Mouse (Mus musculus): Measurements from ENCODE around the gene Sh2d1b1.
"Not testable (repeated sequence)": the region's sequence is repeated elsewhere in the genome, so short reads cannot be mapped to it uniquely, and the experiment has no call there.

The Sh2d1b1 gene

DNA sequence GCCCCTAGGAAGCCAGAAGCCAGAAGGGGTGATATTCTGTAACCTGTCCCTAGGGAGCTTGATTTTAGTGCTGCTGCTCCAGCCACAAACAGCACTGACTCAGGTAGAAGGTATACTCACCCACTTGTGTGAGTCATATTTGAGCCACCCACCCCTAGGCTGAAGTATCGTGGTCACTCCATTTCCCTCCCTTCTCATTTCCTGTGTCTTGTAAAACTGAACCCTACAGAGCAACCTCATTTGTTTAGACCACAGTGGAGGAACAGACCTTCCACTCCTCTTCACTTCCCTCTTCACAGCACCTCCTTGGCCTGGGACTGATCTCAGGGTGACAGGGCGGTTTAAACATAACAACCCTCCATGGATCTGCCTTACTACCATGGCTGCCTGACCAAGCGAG, at the start of gene Sh2d1b1:
Sh2d1b1 (plus strand) TSS at position 305 of the 400 bp plus-strand sequence.
- no peak for DNase-seq (ENCODE audit: low spot score in 2 of 2)

DNA sequence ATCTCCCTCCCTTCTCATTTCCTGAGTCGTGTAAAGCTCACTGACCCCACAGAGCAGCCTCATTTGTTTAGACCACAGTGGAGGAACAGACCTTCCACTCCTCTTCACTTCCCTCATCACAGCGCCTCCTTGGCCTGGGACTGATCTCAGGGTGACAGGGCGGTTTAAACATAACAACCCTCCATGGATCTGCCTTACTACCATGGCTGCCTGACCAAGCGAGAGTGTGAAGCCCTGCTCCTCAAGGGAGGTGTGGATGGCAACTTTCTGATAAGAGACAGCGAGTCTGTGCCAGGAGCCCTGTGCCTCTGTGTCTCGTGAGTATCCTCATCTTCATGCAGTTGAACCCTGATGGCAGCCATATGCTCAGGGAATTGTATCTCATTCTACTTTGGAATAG, 44.4 kb upstream of the Sh2d1b1 start, which contains the start of gene Sh2d1b2:
Sh2d1b2 (plus strand) TSS at position 62 of the 400 bp plus-strand sequence.
- DNase-seq (ENCODE audit: low spot score in 2 of 2) = not testable (repeated sequence)

DNA sequence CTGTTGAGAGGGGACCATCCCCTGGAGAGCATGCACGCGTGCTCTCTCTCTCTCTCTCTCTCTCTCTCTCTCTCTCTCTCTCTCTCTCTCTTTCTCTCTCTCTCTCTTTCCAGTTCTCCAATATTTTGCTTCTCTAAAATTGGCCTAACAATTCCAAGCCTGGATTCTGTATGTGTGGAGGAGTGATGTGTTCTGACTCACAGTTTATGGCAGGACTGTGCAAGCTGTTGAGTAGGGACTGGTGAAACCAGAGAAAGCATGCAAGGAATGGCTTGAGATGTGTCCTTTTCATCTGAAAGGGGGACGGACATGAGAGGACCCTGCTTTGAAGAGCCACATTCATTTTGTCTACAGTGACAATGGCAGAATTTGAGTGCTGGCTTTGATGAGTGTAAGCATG, 32.1 kb upstream of the Sh2d1b1 start:
- DNase-seq (ENCODE audit: low spot score in 2 of 2) = no peak

DNA sequence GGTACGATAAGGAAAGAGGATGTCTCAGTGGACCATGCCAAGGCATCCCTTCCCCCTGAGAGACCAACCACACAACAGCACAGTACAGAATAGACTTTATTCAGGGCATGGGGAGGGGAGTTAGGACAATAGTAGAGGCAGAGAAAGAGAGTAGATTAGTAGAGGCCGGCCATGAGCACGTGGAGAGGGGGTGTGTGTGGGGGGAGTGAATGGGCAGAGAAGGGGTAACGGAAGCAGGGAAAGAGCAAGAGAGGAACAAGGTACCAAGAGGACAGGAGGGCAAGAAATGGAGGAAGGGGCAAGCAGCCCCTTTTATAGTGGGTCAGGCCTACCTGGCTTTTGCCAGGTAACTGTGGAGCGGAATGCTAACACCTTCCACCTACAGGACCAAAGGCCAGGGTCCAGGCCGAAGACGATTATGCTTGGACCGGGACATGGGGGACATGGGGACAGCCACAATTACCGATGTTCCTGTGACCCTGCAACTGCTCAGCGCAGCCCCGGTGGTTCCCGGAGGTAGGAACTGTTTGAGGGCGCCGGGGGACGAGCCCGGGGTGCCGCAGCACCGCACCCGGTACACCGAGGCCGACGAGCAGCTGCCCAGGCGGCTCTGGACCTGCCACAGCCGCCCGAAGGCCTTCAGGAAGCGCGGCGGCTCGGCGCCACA, 22.1 kb upstream of the Sh2d1b1 start:
- DNase-seq (ENCODE audit: low spot score in 2 of 2) = peak in 1 of 2 experiments; percentile 0

DNA sequence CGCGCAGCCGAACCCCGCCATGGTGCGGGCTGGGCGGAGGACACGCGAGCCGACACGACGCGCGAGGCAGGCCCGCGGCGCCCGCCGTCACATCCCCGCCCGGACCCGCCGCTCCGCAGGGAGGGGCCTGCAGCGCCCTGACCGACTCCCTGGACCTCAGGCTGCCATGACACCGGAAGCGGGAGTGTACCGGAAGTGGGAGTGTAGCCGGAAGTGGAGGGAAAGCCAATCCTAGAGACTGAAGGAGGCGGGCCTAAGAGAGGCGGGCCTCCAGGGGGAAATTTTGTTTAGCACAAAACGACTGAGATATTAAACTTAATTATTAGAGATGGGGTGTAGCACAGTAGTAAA, 21.6 kb upstream of the Sh2d1b1 start:
- DNase-seq (ENCODE audit: low spot score in 2 of 2) = peak; percentile 64 to 88

DNA sequence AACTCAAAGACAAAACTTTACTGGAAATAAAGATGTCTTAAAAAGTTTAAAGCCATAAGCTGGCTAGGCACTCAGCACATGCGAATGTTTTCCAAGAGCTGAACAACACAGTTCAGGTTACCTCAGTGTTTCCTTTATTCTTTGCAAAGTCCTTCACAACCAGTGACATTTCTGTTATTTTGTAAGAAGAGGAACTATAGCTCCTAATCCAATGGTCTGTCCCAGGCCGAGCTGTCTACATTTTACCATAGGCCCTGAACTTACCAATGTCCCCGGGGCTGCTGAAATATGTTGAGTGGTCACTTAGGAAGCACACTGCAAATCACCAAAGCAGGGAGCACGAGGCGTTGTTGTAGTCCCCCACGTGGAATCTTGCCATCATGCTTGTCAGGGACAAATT, 6.8 kb upstream of the Sh2d1b1 start:
- DNase-seq (ENCODE audit: low spot score in 2 of 2) = no peak

DNA sequence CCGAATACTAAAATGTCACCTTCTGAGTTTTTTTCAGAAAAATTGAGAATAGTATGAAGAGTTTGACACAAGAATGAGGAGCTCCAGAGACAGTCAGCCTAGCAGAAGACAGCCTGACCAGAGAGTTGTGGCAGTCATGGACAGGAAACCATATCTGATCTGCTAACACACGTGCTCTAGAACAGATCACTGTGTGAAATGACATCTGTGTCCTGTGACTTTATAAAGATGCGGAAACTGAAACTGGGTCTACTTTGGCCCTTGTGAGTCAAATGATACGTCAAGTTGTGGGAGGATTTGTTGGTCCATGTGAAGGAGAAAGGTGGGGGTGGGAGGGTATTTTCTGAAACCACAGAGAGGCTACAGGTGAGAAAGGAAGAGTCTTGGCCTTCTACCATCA, 6.4 kb upstream of the Sh2d1b1 start:
- DNase-seq (ENCODE audit: low spot score in 2 of 2) = no peak

DNA sequence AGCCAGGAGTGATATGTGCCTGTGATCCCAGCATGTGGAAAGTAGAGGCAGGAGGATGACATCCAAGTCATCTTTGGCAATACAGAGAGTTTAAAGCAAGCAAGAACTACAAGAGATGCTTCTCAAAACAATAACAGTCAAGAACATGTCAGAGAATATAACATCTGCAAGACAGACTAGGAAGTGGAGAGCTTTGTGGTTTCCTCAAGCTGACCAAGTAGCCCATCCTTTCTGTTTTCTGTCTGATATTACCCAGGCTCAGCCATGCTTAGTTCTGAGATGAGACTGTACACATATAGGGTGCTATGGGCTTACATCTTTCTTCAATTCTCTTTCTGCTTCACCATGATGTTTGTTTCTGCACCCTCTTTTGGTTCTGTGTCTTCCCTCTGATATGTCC, 3.9 kb upstream of the Sh2d1b1 start:
- DNase-seq (ENCODE audit: low spot score in 2 of 2) = no peak

DNA sequence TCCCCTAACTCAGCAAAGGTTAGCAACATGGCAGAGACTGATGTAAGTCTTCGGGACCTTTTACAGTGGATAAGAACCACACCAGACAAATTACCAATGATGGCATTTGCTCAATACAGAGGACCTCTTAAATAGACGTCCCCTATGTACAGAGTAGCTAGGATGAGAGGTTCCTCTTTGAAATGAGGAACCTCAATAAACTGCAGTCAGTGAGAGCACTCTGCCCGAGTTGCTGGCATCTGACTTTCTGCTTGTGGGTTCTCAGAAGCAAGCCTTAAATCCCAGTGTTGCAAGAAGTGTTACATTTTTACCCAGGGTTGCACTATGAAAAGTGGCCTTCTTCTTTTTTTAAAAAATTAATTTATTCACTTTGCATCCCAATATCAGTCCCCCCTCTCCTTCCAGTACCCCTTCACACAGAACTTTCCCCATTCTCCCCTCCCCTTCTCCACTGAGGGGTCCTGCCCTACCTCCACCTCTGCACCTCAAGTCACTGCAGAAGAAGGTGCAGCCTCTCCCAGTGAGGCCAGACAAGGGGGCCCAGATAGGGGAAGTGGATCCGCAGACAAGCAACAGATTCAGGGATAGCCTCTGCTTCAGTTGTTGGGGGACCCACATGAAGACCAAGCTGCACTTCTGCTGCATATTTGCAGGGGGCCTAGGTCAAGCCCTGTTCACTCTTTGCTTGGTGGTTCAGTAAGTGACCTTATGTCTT, 5.5 kb downstream of the Sh2d1b1 start:
- no peak for DNase-seq (ENCODE audit: low spot score in 2 of 2)

DNA sequence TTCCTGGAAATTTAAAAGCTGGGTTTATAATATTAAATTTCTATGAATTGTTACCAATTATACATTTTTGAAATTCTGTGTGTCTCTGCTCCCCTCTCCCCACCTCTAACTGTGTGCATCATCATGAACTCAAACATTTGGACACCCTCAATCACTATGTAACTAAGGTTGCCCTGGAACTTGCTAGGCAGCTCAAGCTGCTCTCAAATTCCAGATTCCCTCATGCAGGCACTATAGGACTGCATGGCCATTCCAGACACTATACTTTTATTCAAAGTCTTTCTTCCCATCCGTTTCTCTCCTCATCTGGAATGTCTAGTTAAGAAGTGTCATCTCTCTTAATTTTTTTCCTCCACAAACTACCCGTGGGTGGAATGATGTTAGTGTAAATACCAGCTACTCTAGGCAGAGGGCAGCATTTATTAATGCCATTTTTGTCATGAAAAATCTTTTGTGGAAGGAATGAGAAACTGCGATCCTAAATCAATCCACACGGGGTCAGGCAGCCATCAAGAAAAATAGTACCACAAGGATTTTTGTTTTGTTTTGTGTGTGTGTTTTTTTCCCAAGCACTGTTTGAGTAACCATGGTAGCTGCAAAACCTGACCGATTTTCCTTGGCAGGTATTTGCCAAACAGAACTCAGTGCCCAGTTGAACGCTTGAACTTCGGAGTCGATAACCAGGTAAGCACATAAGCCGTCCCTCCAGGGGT, 15.3 kb downstream of the Sh2d1b1 start:
- peak; percentile 31 to 82 for DNase-seq (ENCODE audit: low spot score in 2 of 2)

DNA sequence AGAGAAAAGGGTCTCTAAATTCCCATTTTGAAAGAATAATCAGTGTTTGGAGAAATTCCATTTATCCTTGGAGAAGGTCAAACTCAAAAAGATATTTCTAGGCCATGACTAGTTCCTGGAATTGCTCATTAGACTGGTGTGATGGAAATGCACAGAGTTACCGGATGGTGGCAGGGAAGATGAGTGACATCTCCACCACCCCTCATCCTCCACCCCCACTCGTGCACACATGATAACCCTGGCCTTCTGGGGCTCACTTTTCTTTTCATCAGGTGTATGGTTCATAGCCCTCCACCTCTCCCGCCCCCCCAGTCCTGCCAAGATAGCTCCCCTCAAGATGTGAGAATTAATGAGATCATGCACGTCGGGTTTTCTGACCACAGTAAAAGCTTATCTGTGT, 16.1 kb downstream of the Sh2d1b1 start:
- no peak for DNase-seq (ENCODE audit: low spot score in 2 of 2)

DNA sequence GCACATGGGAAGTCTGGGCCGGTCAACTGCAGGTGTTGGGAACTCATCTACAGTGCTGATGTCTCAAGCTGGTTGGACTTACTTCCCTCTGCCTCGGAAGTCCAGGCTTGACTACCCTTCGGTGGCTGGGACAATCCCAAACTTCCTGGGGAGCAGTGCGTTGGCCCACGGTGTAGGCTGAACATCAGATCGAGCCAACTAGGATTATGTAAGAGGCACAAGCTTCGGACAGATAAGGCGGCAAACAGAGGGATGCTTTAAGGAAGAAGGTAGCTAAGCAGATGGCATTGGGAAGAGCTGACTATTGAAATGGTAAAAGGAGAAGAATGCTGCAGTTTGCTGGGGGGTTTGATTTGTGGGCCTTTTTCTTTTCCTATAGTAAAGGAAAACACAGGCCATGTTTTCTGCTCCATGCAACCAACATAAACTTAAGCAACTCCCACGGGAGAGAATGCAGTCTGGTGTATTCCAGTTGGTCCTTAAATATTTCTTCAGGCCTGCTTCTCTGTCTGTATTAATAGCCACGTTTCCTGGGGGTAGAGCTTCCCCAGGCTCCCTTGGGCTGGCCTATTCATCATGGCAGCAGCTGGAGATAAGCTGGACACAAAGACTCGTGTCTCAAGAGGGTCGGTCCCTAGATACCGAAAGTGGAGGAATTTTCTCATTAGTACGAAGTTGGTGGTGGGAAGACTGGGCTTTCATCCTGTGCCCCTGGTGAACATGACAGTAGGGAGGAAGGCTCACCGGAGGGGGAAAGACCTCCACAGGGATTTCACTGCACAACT, 17.9 kb downstream of the Sh2d1b1 start:
- DNase-seq (ENCODE audit: low spot score in 2 of 2) = peak in 1 of 2 experiments; percentile 35

DNA sequence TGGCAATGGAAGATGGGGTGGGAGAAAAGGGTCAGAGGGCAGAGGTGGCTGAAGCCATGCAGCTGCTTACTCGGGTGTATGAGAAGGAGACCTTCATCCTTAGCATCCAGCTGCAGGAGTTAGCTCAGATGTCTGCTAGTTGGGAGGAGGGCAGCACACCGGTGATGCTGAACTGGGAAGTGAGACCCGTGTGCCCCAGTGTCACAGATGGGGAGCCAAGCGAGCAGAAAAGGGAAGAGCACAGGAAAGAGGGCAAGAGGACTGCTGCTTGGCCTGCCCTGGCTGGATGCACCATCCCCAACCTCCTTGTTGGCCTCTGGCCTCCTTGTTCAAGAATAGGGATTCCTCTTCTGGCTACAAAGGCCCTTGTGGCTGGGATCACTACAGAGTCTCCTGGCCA, 22.4 kb downstream of the Sh2d1b1 start:
- no peak for DNase-seq (ENCODE audit: low spot score in 2 of 2)

DNA sequence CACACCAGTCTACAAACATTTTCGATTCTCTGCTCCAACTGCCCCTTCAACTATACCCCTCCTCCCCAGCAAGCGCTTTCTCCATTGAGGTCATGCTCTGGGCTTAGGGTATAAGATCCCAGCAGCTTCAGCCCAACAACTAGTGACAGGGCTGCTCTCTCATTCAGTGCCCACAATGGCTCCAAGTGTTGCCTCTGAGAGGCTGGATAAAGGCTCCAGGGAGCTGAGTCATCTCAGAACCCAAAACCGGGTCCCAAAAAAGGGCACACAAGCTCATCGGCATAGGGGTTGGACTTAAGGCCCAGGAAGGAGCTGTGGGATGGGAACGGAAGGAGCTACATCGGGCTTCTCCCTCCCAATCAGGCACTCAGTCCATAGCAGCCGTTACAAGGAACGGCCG, 24.6 kb downstream of the Sh2d1b1 start:
- no peak for DNase-seq (ENCODE audit: low spot score in 2 of 2)

DNA sequence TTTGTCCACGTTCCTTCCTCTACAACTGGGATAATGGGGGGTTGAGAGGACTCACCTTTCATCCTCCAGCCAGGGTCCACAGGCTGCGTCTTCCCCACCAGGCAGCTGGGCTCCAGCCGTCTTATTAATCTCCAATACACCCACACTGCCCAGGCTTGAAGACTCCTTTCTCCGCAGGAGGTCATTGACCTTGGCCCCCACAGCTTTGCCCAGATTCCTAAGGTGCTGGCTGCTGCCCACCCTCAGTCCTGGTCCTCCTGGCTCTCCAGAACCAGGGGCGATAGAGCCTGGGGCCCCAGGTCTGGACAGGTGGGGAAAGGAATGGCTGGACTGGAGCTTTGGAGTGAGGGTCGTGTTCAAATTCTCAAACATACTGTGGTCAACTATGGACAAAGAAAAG, 25.3 kb downstream of the Sh2d1b1 start:
- no peak for DNase-seq (ENCODE audit: low spot score in 2 of 2)

DNA sequence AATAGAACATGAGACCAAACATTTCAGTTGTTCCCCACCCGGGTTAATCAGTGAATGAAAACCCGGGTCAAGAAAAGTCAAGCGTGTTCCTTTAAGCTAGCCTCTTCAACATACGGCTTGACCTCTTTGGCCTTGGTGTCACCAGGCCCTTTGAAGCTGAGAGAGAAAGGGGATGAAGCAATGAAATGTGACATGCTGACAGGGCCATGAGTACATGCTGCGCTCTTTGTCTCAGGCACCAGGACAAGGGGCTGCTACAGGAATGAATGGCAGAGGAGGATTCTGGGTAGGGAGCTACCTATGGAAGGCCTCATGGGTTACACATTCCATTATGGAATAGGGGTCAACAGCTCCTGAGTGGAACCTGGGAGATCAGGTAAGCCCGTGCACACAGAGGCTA, 26.0 kb downstream of the Sh2d1b1 start:
- no peak for DNase-seq (ENCODE audit: low spot score in 2 of 2)

DNA sequence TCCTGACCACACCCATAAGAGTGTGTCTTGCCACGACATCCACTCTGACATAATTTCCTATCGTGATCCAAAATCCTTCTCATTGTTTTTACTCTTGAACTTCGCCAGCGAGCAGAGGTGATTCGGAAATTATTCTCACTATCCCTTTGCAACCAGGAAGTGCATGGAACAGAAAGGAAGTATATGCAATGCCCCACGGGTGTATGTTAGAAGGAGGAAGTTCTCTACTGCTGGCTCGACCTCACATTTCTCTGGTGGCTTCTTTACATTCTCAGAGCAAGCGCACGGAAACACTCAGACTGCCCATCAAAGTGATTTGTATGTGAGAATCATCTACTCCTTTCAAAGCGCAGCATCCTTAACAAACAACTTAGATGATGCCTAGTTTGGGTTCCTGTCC, 27.9 kb downstream of the Sh2d1b1 start:
- DNase-seq (ENCODE audit: low spot score in 2 of 2) = no peak

DNA sequence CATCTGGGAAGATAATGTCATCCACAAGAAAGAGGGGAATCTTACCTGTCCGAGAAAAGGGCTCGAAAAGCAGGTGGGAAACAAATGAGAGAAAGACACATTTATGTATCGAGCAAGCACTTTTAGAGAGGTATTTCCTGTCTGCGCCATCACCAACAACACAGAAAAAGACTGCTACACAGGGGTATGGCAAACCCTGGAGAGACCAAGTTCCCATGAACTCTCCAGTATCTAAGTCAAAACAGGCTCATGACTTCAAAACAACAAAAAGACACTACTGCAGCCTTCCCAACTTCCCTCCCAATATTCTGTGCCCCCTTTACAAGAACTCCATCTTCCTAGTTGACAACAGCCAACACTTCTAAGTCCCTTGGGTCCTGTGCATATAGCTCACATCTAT, 29.1 kb downstream of the Sh2d1b1 start, which contains the start of gene Gm7694:
Gm7694 (minus strand) TSS at position 101 of the 400 bp plus-strand sequence.
- DNase-seq (ENCODE audit: low spot score in 2 of 2) = no peak

DNA sequence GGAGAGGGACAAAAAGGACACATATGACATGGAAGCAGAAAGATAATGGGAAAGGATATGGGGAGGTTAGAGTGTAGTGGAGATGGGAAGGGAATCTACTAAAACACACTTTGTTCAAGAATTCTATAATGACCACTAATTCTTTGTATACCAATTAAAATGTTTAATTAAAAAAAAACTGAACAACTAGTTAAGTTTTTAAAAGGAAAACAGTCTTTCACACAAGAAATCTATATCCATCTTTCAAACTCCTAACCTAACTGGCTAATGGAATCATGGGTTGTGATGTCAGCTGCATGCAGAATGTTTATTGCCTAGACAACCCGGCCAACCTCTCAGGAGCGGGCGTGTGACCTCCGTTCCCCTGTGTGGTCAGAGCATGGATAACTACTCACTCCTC, 31.4 kb downstream of the Sh2d1b1 start, which contains the start of gene Spata46:
Spata46 (plus strand) TSS at position 301 of the 400 bp plus-strand sequence.
- no peak for DNase-seq (ENCODE audit: low spot score in 2 of 2)

DNA sequence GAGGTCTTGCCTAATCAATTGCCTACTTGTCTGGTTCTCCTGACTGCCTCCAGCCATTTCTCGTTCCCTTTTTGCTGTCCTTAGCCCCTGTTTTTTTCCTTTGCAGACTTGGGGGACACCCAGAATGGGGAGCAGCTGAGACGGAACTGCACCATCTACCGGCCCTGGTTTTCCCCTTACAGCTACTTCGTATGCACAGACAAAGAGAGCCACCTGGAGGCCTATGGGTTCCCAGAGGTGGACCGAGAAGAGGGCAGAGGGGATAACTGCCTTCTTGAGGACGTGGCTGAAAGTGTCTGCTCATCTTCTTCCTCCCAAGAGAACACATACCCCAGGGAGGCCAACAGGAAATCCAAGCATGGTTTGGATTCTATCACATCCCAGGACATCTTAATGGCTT, 34.3 kb downstream of the Sh2d1b1 start:
- DNase-seq (ENCODE audit: low spot score in 2 of 2) = no peak

DNA sequence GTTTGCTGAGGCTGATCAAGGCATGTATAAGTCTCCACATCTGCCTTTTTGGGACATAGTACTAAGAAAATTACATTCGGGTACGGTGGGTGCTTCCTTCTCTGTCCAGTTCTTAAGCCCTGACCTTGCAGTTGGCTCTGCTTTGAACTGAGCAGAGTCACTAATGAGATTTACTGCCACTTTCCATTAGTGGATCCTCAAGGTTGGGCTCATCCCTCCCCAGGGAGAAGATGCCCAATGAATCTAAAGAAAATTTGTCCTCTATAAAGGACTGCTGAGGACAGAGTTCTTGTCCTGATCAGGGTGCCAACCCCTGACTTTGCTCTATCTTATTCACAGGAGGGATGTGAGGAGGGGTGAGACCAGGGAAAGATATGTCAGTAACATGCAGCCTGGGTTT, 44.9 kb downstream of the Sh2d1b1 start:
- no peak for DNase-seq (ENCODE audit: low spot score in 2 of 2)

DNA sequence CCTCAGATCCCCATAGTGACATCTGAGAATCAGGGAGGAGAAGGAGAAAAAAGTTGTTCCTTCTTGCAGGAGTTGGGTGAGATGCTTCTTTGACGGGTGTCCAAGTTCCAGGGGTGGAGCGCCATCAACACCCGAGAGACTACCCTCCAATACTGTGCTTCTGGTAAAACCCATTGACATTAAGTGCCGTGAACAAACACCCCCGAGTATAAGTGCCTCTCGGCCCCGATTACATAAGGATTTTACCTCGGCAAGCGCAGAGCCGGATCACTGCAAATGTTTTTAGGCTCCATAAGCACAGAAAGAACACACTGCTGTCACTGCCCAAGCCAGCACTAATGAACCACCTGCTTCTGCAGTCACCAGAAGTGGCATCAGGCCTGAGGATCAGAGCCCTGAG, 45.9 kb downstream of the Sh2d1b1 start:
- no peak for DNase-seq (ENCODE audit: low spot score in 2 of 2)

Measured in left cerebral cortex, adult 9 months (tissue).